Mouse (Mus musculus) heart, postnatal 0 days (tissue): ENCODE measurements at regions not wholly inside any gene's neighbourhood (a gene's known extent, or its start where the extent isn't known, plus 50 kb on each side); places are given as distances from the start of the nearest gene placed in this dataset.

Source experiments
- CTCF ChIP-seq: IDR thresholded peaks from 2 replicates; pipeline ENCODE4 v1.5.1; 2016; ENCODE audit warnings: antibody characterized with exemption, control low read depth, low read depth
- EP300 ChIP-seq: IDR thresholded peaks from 2 replicates; pipeline ENCODE4 v1.6.1; 2016; ENCODE audit warnings: antibody characterized with exemption, low read depth

DNA sequence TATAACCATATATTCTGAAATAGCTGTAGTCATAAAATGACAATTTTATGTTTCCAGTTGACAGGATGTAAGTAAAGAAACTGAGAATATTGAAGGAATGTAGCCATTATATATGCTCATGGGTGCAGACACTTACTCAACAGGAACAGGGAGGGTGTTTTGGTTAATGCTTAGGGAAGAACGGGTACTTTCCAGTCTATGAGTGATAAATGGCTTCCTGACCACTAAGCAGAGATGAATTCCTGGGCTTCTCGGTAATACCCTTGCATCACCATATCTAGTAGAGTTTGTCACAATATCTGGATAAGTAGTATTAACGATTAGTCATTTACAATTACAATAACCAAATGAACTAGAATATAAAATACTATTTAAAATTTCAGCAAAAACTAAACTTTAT is 130.5 kb downstream of the Cxxc4 start:
- TF ChIP-seq CTCF (no peak), EP300 (no peak)
